Mouse (Mus musculus) telencephalon, adult 2 months (tissue): ENCODE measurements at regions not wholly inside any gene's neighbourhood (a gene's known extent, or its start where the extent isn't known, plus 50 kb on each side); places are given as distances from the start of the nearest gene placed in this dataset.
"Not testable (repeated sequence)": the region's sequence is repeated elsewhere in the genome, so short reads cannot be mapped to it uniquely, and the experiment has no call there.

Experiments
- DNase-seq: peaks from one replicate; pipeline ENCODE4 v3.0.0-alpha.2; 2011; ENCODE audit warnings: low read depth, low spot score

GRCm38 (mm10) chr11:31615107-31615811, 56.4 kb downstream of the Bod1 start:
- no peak for DNase-seq

GRCm38 (mm10) chr11:31614394-31614713, 57.3 kb downstream of the Bod1 start:
- no peak for DNase-seq

GRCm38 (mm10) chr11:31613688-31614393, 57.8 kb downstream of the Bod1 start:
- DNase-seq = no peak

- DNase-seq = no peak
Measured at GRCm38 (mm10) chr11:31608458-31608857, 63.2 kb downstream of the Bod1 start.

- no peak for DNase-seq
Measured at GRCm38 (mm10) chr11:31601499-31601898, 70.2 kb downstream of the Bod1 start.

- no peak for DNase-seq
Measured at GRCm38 (mm10) chr11:31593604-31594003, 78.1 kb downstream of the Bod1 start.

- DNase-seq = no peak
Measured at GRCm38 (mm10) chr11:31592061-31592460, 79.6 kb downstream of the Bod1 start.

- no peak for DNase-seq
Measured at GRCm38 (mm10) chr11:31591037-31591554, 80.6 kb downstream of the Bod1 start.

- DNase-seq = no peak
Measured at GRCm38 (mm10) chr11:31574941-31575340, 96.7 kb downstream of the Bod1 start.

- DNase-seq = no peak
Measured at GRCm38 (mm10) chr11:31564742-31565510, 106.8 kb downstream of the Bod1 start.

GRCm38 (mm10) chr11:31563826-31564741, 107.6 kb downstream of the Bod1 start:
- DNase-seq = no peak

- no peak for DNase-seq
Measured at GRCm38 (mm10) chr11:31562954-31563353, 108.7 kb downstream of the Bod1 start.

- no peak for DNase-seq
Measured at GRCm38 (mm10) chr11:31560775-31561174, 110.9 kb downstream of the Bod1 start.

GRCm38 (mm10) chr11:31555042-31555441, 116.6 kb downstream of the Bod1 start:
- no peak for DNase-seq

GRCm38 (mm10) chr11:31551614-31552271, 119.9 kb downstream of the Bod1 start:
- DNase-seq = no peak

GRCm38 (mm10) chr11:31550747-31551613, 120.7 kb downstream of the Bod1 start:
- DNase-seq = no peak

GRCm38 (mm10) chr11:31545514-31545913, 126.2 kb downstream of the Bod1 start:
- not testable (repeated sequence) for DNase-seq

GRCm38 (mm10) chr11:31542635-31543219, 129.0 kb downstream of the Bod1 start:
- DNase-seq = no peak

GRCm38 (mm10) chr11:31541425-31541824, 130.3 kb downstream of the Bod1 start:
- DNase-seq = no peak
